Mouse (Mus musculus): Measurements from ENCODE around the gene Crb2.
A peak's percentile ranks its signal among the peaks of the same experiment; 100 is the strongest.

Gene Crb2

GRCm38 (mm10) chr2:37776016-37776415, at the start of gene Crb2:
Crb2 (plus strand) TSS chr2:37776249.
- no peak for DNase-seq (ENCODE audit: low read depth, low spot score)

GRCm38 (mm10) chr2:37731241-37731801, 44.7 kb upstream of the Crb2 start:
- peak; percentile 80 for DNase-seq (ENCODE audit: low read depth, low spot score)

GRCm38 (mm10) chr2:37734979-37735806, 40.9 kb upstream of the Crb2 start:
- no peak for DNase-seq (ENCODE audit: low read depth, low spot score)

- DNase-seq (ENCODE audit: low read depth, low spot score), result no peak
Measured at GRCm38 (mm10) chr2:37735807-37736188, 40.3 kb upstream of the Crb2 start.

- DNase-seq (ENCODE audit: low read depth, low spot score), result no peak
Measured at GRCm38 (mm10) chr2:37741806-37742554, 34.1 kb upstream of the Crb2 start.

- no peak for DNase-seq (ENCODE audit: low read depth, low spot score)
Measured at GRCm38 (mm10) chr2:37744773-37745395, 31.2 kb upstream of the Crb2 start.

GRCm38 (mm10) chr2:37746293-37747049, 29.6 kb upstream of the Crb2 start:
- DNase-seq (ENCODE audit: low read depth, low spot score), result peak; percentile 37

GRCm38 (mm10) chr2:37747909-37748308, 28.1 kb upstream of the Crb2 start:
- DNase-seq (ENCODE audit: low read depth, low spot score), result no peak

- DNase-seq (ENCODE audit: low read depth, low spot score), result no peak
Measured at GRCm38 (mm10) chr2:37748442-37749066, 27.5 kb upstream of the Crb2 start.

- DNase-seq (ENCODE audit: low read depth, low spot score), result no peak
Measured at GRCm38 (mm10) chr2:37749323-37749722, 26.7 kb upstream of the Crb2 start.

- DNase-seq (ENCODE audit: low read depth, low spot score), result no peak
Measured at GRCm38 (mm10) chr2:37751114-37751513, 24.9 kb upstream of the Crb2 start.

GRCm38 (mm10) chr2:37756220-37756930, 19.7 kb upstream of the Crb2 start:
- DNase-seq (ENCODE audit: low read depth, low spot score), result no peak

- DNase-seq (ENCODE audit: low read depth, low spot score), result peak; percentile 83
Measured at GRCm38 (mm10) chr2:37757016-37757415, 19.0 kb upstream of the Crb2 start.

- no peak for DNase-seq (ENCODE audit: low read depth, low spot score)
Measured at GRCm38 (mm10) chr2:37757784-37758183, 18.3 kb upstream of the Crb2 start.

- no peak for DNase-seq (ENCODE audit: low read depth, low spot score)
Measured at GRCm38 (mm10) chr2:37758343-37759015, 17.6 kb upstream of the Crb2 start.

GRCm38 (mm10) chr2:37760633-37761032, 15.4 kb upstream of the Crb2 start:
- no peak for DNase-seq (ENCODE audit: low read depth, low spot score)

- no peak for DNase-seq (ENCODE audit: low read depth, low spot score)
Measured at GRCm38 (mm10) chr2:37763638-37764037, 12.4 kb upstream of the Crb2 start.

GRCm38 (mm10) chr2:37764514-37764913, 11.5 kb upstream of the Crb2 start:
- no peak for DNase-seq (ENCODE audit: low read depth, low spot score)

- DNase-seq (ENCODE audit: low read depth, low spot score), result peak; percentile 93
Measured at GRCm38 (mm10) chr2:37765082-37765483, 11.0 kb upstream of the Crb2 start.
